Mouse (Mus musculus) small intestine, adult 2 months (tissue): ENCODE measurements around the gene Atg9a.

Source experiments
- CTCF ChIP-seq: fragments of 200-500 bp; IDR thresholded peaks from 2 replicates; pipeline ENCODE4 v1.5.1; 2012; ENCODE audit warnings: low read depth, mild to moderate bottlenecking, control low read depth, inconsistent platforms, low read length, moderate library complexity, mixed read lengths; ENCODE audit not compliant: insufficient replicate concordance, insufficient read length; ENCODE audit errors: extremely low read depth
- POLR2A ChIP-seq: fragments of 200-500 bp; IDR thresholded peaks from 2 replicates; pipeline ENCODE4 v1.6.1; 2012; ENCODE audit warnings: low read depth, mild to moderate bottlenecking, control low read depth, inconsistent platforms, low read length, moderate library complexity

GRCm38 (mm10) chr1:75185495-75185894, 6.5 kb downstream of the Atg9a start:
- TF ChIP-seq CTCF: no peak
- TF ChIP-seq POLR2A: no peak
